Mouse (Mus musculus): ENCODE measurements around the gene Hcrtr2.

DNA sequence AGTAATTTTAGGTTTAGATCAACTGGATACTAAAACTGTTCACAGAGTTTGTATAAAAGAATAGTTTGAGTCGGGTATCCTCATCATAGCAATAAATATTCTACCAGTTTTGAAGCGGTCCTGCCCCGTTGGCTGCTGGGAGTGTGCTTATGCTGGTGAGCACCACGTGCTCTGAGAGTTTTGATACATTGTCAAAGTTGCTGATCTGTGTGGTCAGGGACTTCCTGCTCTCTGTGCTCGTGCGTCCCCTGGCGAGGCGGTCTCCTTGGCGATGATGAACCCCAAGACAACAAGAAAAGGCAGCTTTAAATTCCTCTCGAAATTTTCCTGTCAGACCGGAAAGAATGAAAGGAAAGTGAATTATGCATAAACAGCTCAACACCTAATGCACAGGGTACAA, 93.3 kb downstream of the Hcrtr2 start:
- no peak for TF ChIP-seq CTCF (IDR thresholded peaks at IDR 0.05; ENCODE audit: control insufficient read depth, insufficient read depth, insufficient replicate concordance, low read depth, low read length)
- TF ChIP-seq POLR2A (IDR thresholded peaks at IDR 0.05; ENCODE audit: control insufficient read depth, low read depth, low read length) = no peak

All from testis, adult 2 months (tissue).